Mouse (Mus musculus): ENCODE data around the gene Cand1. TPM values are rescaled to one million over a fixed set of nuclear protein-coding genes. Genes with fewer than 3 reads are reported as not detected.
A peak's percentile ranks its signal among the peaks of the same experiment; 100 is the strongest.

Gene Cand1
- polyA plus RNA-seq, 1 experiment from 2014 or later = 127 TPM

GRCm38 (mm10) chr10:119169656-119170055 is 70.2 kb downstream of the Cand1 start:
- no peak overlapping the region for H3K9ac ChIP-seq (replicated peaks; ENCODE audit: low read length)
- H3K27ac ChIP-seq (replicated peaks; ENCODE audit: low read depth, low read length) = no peak overlapping the region
- no peaks in the 10 kb centered on the region for H3K9me3 ChIP-seq (replicated peaks; ENCODE audit: control insufficient read depth, low read length)
- ATAC-seq (replicated peaks; ENCODE audit: insufficient number of reproducible peaks, low FRiP score, low TSS enrichment, low read depth) (no peak), DNase-seq (ENCODE audit: low spot score) (no peak)
- H3K27me3 ChIP-seq (ENCODE audit: control insufficient read depth, insufficient read depth, low read length) = no peaks in the 10 kb centered on the region
- 92% methylated on average over 3 of the region's 3 CpGs for WGBS
- no peaks in the 10 kb centered on the region for H3K36me3 ChIP-seq (replicated peaks; ENCODE audit: control insufficient read depth, insufficient read depth, low read depth, low read length)
- H3K4me2 ChIP-seq (ENCODE audit: low read depth, low read length) = no peak overlapping the region
- no peak overlapping the region for H3K4me3 ChIP-seq (ENCODE audit: low read depth, low read length)
- H3K4me1 ChIP-seq (ENCODE audit: control insufficient read depth, insufficient read depth, low read length) = no peaks in the 10 kb centered on the region

- Histone ChIP-seq H3K4me1 (ENCODE audit: control insufficient read depth, insufficient read depth, low read length) (no peaks in the 10 kb centered on the region), H3K27ac (replicated peaks; ENCODE audit: low read depth, low read length) (no peak overlapping the region), H3K9ac (replicated peaks; ENCODE audit: low read length) (no peak overlapping the region), H3K4me2 (ENCODE audit: low read depth, low read length) (no peak overlapping the region), H3K9me3 (replicated peaks; ENCODE audit: control insufficient read depth, low read length) (no peaks in the 10 kb centered on the region), H3K36me3 (replicated peaks; ENCODE audit: control insufficient read depth, insufficient read depth, low read depth, low read length) (no peaks in the 10 kb centered on the region), H3K4me3 (ENCODE audit: low read depth, low read length) (no peak overlapping the region), H3K27me3 (ENCODE audit: control insufficient read depth, insufficient read depth, low read length) (no peaks in the 10 kb centered on the region)
- DNase-seq (ENCODE audit: low spot score) (no peak), ATAC-seq (replicated peaks; ENCODE audit: insufficient number of reproducible peaks, low FRiP score, low TSS enrichment, low read depth) (no peak)
- WGBS = 83% methylated on average over 13 of the region's 13 CpGs
Observed at GRCm38 (mm10) chr10:119169237-119169636, 70.6 kb downstream of the Cand1 start.

GRCm38 (mm10) chr10:119168791-119169190 is 71.1 kb downstream of the Cand1 start:
- 29% methylated on average over 14 of the region's 14 CpGs for WGBS
- DNase-seq (ENCODE audit: low spot score) = peak; percentile 45
- Histone ChIP-seq H3K9ac (replicated peaks; ENCODE audit: low read length) (no peak overlapping the region), H3K4me2 (ENCODE audit: low read depth, low read length) (no peak overlapping the region), H3K36me3 (replicated peaks; ENCODE audit: control insufficient read depth, insufficient read depth, low read depth, low read length) (no peaks in the 10 kb centered on the region), H3K27ac (replicated peaks; ENCODE audit: low read depth, low read length) (no peak overlapping the region), H3K4me3 (ENCODE audit: low read depth, low read length) (no peak overlapping the region), H3K9me3 (replicated peaks; ENCODE audit: control insufficient read depth, low read length) (no peaks in the 10 kb centered on the region), H3K27me3 (ENCODE audit: control insufficient read depth, insufficient read depth, low read length) (no peaks in the 10 kb centered on the region), H3K4me1 (ENCODE audit: control insufficient read depth, insufficient read depth, low read length) (no peaks in the 10 kb centered on the region)
- no peak for ATAC-seq (replicated peaks; ENCODE audit: insufficient number of reproducible peaks, low FRiP score, low TSS enrichment, low read depth)

GRCm38 (mm10) chr10:119167858-119168257 is 72.0 kb downstream of the Cand1 start:
- WGBS = 5% methylated on average over 3 of the region's 3 CpGs
- ATAC-seq (replicated peaks; ENCODE audit: insufficient number of reproducible peaks, low FRiP score, low TSS enrichment, low read depth) = no peak

GRCm38 (mm10) chr10:119165051-119165450 is 74.8 kb downstream of the Cand1 start:
- Histone ChIP-seq H3K36me3 (replicated peaks; ENCODE audit: control insufficient read depth, insufficient read depth, low read depth, low read length) (no peaks in the 10 kb centered on the region), H3K9me3 (replicated peaks; ENCODE audit: control insufficient read depth, low read length) (no peaks in the 10 kb centered on the region), H3K4me3 (ENCODE audit: low read depth, low read length) (no peak overlapping the region), H3K9ac (replicated peaks; ENCODE audit: low read length) (no peak overlapping the region), H3K27ac (replicated peaks; ENCODE audit: low read depth, low read length) (no peak overlapping the region), H3K4me1 (ENCODE audit: control insufficient read depth, insufficient read depth, low read length) (no peaks in the 10 kb centered on the region), H3K27me3 (ENCODE audit: control insufficient read depth, insufficient read depth, low read length) (no peaks in the 10 kb centered on the region), H3K4me2 (ENCODE audit: low read depth, low read length) (no peak overlapping the region)
- ATAC-seq (replicated peaks; ENCODE audit: insufficient number of reproducible peaks, low FRiP score, low TSS enrichment, low read depth) (no peak), DNase-seq (ENCODE audit: low spot score) (no peak)
- WGBS = 86% methylated on average over 10 of the region's 10 CpGs

More at GRCm38 (mm10) chr10:119167858-119168257, 72.0 kb downstream of the Cand1 start:
- H3K4me2 ChIP-seq (ENCODE audit: low read depth, low read length) = no peak overlapping the region
- no peaks in the 10 kb centered on the region for H3K36me3 ChIP-seq (replicated peaks; ENCODE audit: control insufficient read depth, insufficient read depth, low read depth, low read length)
- H3K4me1 ChIP-seq (ENCODE audit: control insufficient read depth, insufficient read depth, low read length) = no peaks in the 10 kb centered on the region
- H3K9me3 ChIP-seq (replicated peaks; ENCODE audit: control insufficient read depth, low read length) = no peaks in the 10 kb centered on the region
- no peak overlapping the region for H3K9ac ChIP-seq (replicated peaks; ENCODE audit: low read length)
- H3K27me3 ChIP-seq (ENCODE audit: control insufficient read depth, insufficient read depth, low read length) = no peaks in the 10 kb centered on the region
- no peak overlapping the region for H3K27ac ChIP-seq (replicated peaks; ENCODE audit: low read depth, low read length)
- H3K4me3 ChIP-seq (ENCODE audit: low read depth, low read length) = no peak overlapping the region
- no peak for DNase-seq (ENCODE audit: low spot score)

- no peak overlapping the region for H3K27ac ChIP-seq (replicated peaks; ENCODE audit: low read depth, low read length)
- no peaks in the 10 kb centered on the region for H3K4me1 ChIP-seq (ENCODE audit: control insufficient read depth, insufficient read depth, low read length)
- no peaks in the 10 kb centered on the region for H3K27me3 ChIP-seq (ENCODE audit: control insufficient read depth, insufficient read depth, low read length)
- no peak overlapping the region for H3K4me3 ChIP-seq (ENCODE audit: low read depth, low read length)
- no peaks in the 10 kb centered on the region for H3K36me3 ChIP-seq (replicated peaks; ENCODE audit: control insufficient read depth, insufficient read depth, low read depth, low read length)
- 28% methylated on average over 8 of the region's 8 CpGs for WGBS
- DNase-seq (ENCODE audit: low spot score) (peak; percentile 73), ATAC-seq (replicated peaks; ENCODE audit: insufficient number of reproducible peaks, low FRiP score, low TSS enrichment, low read depth) (0 out of 2 replicates have a peak, but pooled peaks have one; percentile 59)
- H3K9me3 ChIP-seq (replicated peaks; ENCODE audit: control insufficient read depth, low read length) = no peaks in the 10 kb centered on the region
- H3K4me2 ChIP-seq (ENCODE audit: low read depth, low read length) = 0 out of 2 replicates have a peak overlapping the region, but pooled peaks have one; percentile 7
- no peak overlapping the region; the same call in 1 of the 2 replicates for H3K9ac ChIP-seq (replicated peaks; ENCODE audit: low read length)
Observed at GRCm38 (mm10) chr10:119161820-119162382, 78.0 kb downstream of the Cand1 start.

GRCm38 (mm10) chr10:119160161-119160560 is 79.7 kb downstream of the Cand1 start:
- H3K27ac ChIP-seq (replicated peaks; ENCODE audit: low read depth, low read length) = no peak overlapping the region
- H3K36me3 ChIP-seq (replicated peaks; ENCODE audit: control insufficient read depth, insufficient read depth, low read depth, low read length) = no peaks in the 10 kb centered on the region
- DNase-seq (ENCODE audit: low spot score) (no peak), ATAC-seq (replicated peaks; ENCODE audit: insufficient number of reproducible peaks, low FRiP score, low TSS enrichment, low read depth) (no peak)
- no peaks in the 10 kb centered on the region for H3K9me3 ChIP-seq (replicated peaks; ENCODE audit: control insufficient read depth, low read length)
- no peaks in the 10 kb centered on the region for H3K4me1 ChIP-seq (ENCODE audit: control insufficient read depth, insufficient read depth, low read length)
- no peak overlapping the region for H3K4me3 ChIP-seq (ENCODE audit: low read depth, low read length)
- H3K9ac ChIP-seq (replicated peaks; ENCODE audit: low read length) = no peak overlapping the region
- H3K4me2 ChIP-seq (ENCODE audit: low read depth, low read length) = no peak overlapping the region
- H3K27me3 ChIP-seq (ENCODE audit: control insufficient read depth, insufficient read depth, low read length) = no peaks in the 10 kb centered on the region
- WGBS = 86% methylated on average over 6 of the region's 6 CpGs

- Histone ChIP-seq H3K36me3 (replicated peaks; ENCODE audit: control insufficient read depth, insufficient read depth, low read depth, low read length) (no peaks in the 10 kb centered on the region), H3K4me2 (ENCODE audit: low read depth, low read length) (no peak overlapping the region), H3K4me3 (ENCODE audit: low read depth, low read length) (no peak overlapping the region), H3K27me3 (ENCODE audit: control insufficient read depth, insufficient read depth, low read length) (no peaks in the 10 kb centered on the region), H3K27ac (replicated peaks; ENCODE audit: low read depth, low read length) (no peak overlapping the region), H3K9me3 (replicated peaks; ENCODE audit: control insufficient read depth, low read length) (no peaks in the 10 kb centered on the region), H3K4me1 (ENCODE audit: control insufficient read depth, insufficient read depth, low read length) (no peaks in the 10 kb centered on the region), H3K9ac (replicated peaks; ENCODE audit: low read length) (no peak overlapping the region)
- 71% methylated on average over 4 of the region's 4 CpGs for WGBS
- DNase-seq (ENCODE audit: low spot score) (no peak), ATAC-seq (replicated peaks; ENCODE audit: insufficient number of reproducible peaks, low FRiP score, low TSS enrichment, low read depth) (no peak)
Observed at GRCm38 (mm10) chr10:119149261-119149660, 90.6 kb downstream of the Cand1 start.
